Mouse (Mus musculus) liver, postnatal 0 days (tissue): ENCODE data around the gene Poc5. TPM values are rescaled to one million over a fixed set of nuclear protein-coding genes. Genes with fewer than 3 reads are reported as not detected.
A peak's percentile ranks its signal among the peaks of the same experiment; 100 is the strongest.

Source experiments
- ATAC-seq: fragments of 200-750 bp; cut with Nextera tagmentation; 2 replicates; pipeline ENCODE4 v1.8.0; 2017; ENCODE audit warnings: mild to moderate bottlenecking, moderate library complexity
- DNase-seq: peaks from one replicate; pipeline ENCODE4 v3.0.0-alpha.2; 2016
- H3K27ac ChIP-seq: fragments of 300-500 bp; sonication (generic); 2 replicates; pipeline ENCODE4 v1.5.1; 2014; ENCODE audit warnings: antibody characterized with exemption, moderate library complexity, mild to moderate bottlenecking, low read depth
- H3K27me3 ChIP-seq: fragments of 300-500 bp; sonication (generic); 2 replicates; pipeline ENCODE4 v1.6.1; 2014; ENCODE audit warnings: low read length, control low read depth, mixed read lengths; ENCODE audit not compliant: insufficient read depth
- H3K36me3 ChIP-seq: fragments of 300-500 bp; sonication (generic); replicated peaks from 2 replicates; pipeline ENCODE4 v1.6.1; 2014; ENCODE audit warnings: mild to moderate bottlenecking, control low read depth, low read length, moderate library complexity, mixed read lengths; ENCODE audit not compliant: insufficient read depth
- H3K4me1 ChIP-seq: fragments of 300-500 bp; sonication (generic); 2 replicates; pipeline ENCODE4 v1.6.1; 2014; ENCODE audit warnings: antibody characterized with exemption, mild to moderate bottlenecking, control low read depth; ENCODE audit not compliant: insufficient read depth
- H3K4me2 ChIP-seq: fragments of 300-500 bp; sonication (generic); 2 replicates; pipeline ENCODE4 v1.6.1; 2014; ENCODE audit warnings: low read depth, mild to moderate bottlenecking, low read length, moderate library complexity, mixed read lengths
- H3K4me3 ChIP-seq: fragments of 300-500 bp; sonication (generic); 2 replicates; pipeline ENCODE4 v1.5.1; 2014; ENCODE audit warnings: low read depth, low read length
- H3K9ac ChIP-seq: fragments of 300-500 bp; sonication (generic); replicated peaks from 2 replicates; pipeline ENCODE4 v1.6.1; 2014; ENCODE audit warnings: mild to moderate bottlenecking, moderate library complexity
- H3K9me3 ChIP-seq: fragments of 300-500 bp; sonication (generic); 2 replicates; pipeline ENCODE4 v1.6.1; 2016; ENCODE audit warnings: mild to moderate bottlenecking, control low read depth, low read length, mixed read lengths
- CTCF ChIP-seq: sonication (generic); IDR thresholded peaks from 2 replicates; pipeline ENCODE4 v1.5.1; 2016; ENCODE audit warnings: antibody characterized with exemption, low read depth
- EP300 ChIP-seq: IDR thresholded peaks from 2 replicates; pipeline ENCODE4 v1.6.1; 2016; ENCODE audit warnings: antibody characterized with exemption, low read depth, mild to moderate bottlenecking
- WGBS: fragments of 180-500 bp; shearing (Covaris S2); extraction: QIAGEN DNeasy Blood & Tissue Kit; methylation state at CpG from one replicate; pipeline ENCODE4 v1.1.7; 2014; ENCODE audit not compliant: insufficient replicate concordance; 5-methylcytosine and 5-hydroxymethylcytosine counted together
- polyA plus RNA-seq: library from polyadenylated mRNA; unstranded; fragments of >200 nt; fragmentation: Nextera tagmentation; extraction: Ambion mirVana; gene quantifications from 2 replicates; pipeline ENCODE4 v1.2.1, GENCODE M21; 2015

The Poc5 gene
- polyA plus RNA-seq, 1 experiment from 2014 or later: 4.2 TPM

- Histone ChIP-seq H3K9ac (no peak overlapping the region), H3K9me3 (0 out of 2 replicates have a peak, but pooled peaks cover 2% of the 10 kb centered on the region), H3K4me2 (peak overlapping the region; percentile 46), H3K4me3 (no peak overlapping the region), H3K27ac (0 out of 2 replicates have a peak overlapping the region, but pooled peaks have one; percentile 41), H3K4me1 (peaks cover 28% of the 10 kb centered on the region), H3K27me3 (no peaks in the 10 kb centered on the region), H3K36me3 (no peaks in the 10 kb centered on the region)
- DNase-seq: no peak
- WGBS: 27% methylated on average over 11 of the region's 11 CpGs
- TF ChIP-seq CTCF (no peak), EP300 (no peak)
- ATAC-seq: peak; percentile 7; the same call in 1 of the 2 replicates
Measured at GRCm38 (mm10) chr13:96433648-96434190, 45.6 kb downstream of the Poc5 start.

- H3K4me1 ChIP-seq: peaks cover 28% of the 10 kb centered on the region
- no peak overlapping the region for H3K4me3 ChIP-seq
- no peaks in the 10 kb centered on the region for H3K27me3 ChIP-seq
- H3K27ac ChIP-seq: no peak overlapping the region
- ATAC-seq (no peak), DNase-seq (peak; percentile 26)
- no peak overlapping the region for H3K9ac ChIP-seq
- TF ChIP-seq CTCF: no peak
- TF ChIP-seq EP300: no peak
- no peak overlapping the region for H3K4me2 ChIP-seq
- 58% methylated on average over 5 of the region's 5 CpGs for WGBS
- no peaks in the 10 kb centered on the region for H3K36me3 ChIP-seq
- H3K9me3 ChIP-seq: 0 out of 2 replicates have a peak, but pooled peaks cover 2% of the 10 kb centered on the region
Measured at GRCm38 (mm10) chr13:96434899-96435331, 46.8 kb downstream of the Poc5 start.

GRCm38 (mm10) chr13:96435793-96436192 lies 47.7 kb downstream of the Poc5 start:
- no peaks in the 10 kb centered on the region for H3K27me3 ChIP-seq
- WGBS: 27% methylated on average over 11 of the region's 13 CpGs
- H3K4me1 ChIP-seq: peaks cover 28% of the 10 kb centered on the region
- H3K4me3 ChIP-seq: no peak overlapping the region
- ATAC-seq (no peak), DNase-seq (peak; percentile 41)
- H3K36me3 ChIP-seq: no peaks in the 10 kb centered on the region
- no peak overlapping the region for H3K9ac ChIP-seq
- no peak for TF ChIP-seq EP300
- TF ChIP-seq CTCF: peak; percentile 31; the same call in 1 of the 2 replicates
- no peak overlapping the region for H3K27ac ChIP-seq
- peak overlapping the region; percentile 42; the same call in 1 of the 2 replicates for H3K4me2 ChIP-seq
- H3K9me3 ChIP-seq: 0 out of 2 replicates have a peak, but pooled peaks cover 2% of the 10 kb centered on the region

GRCm38 (mm10) chr13:96436921-96437320 lies 48.8 kb downstream of the Poc5 start:
- H3K4me2 ChIP-seq: no peak overlapping the region
- no peak overlapping the region for H3K9ac ChIP-seq
- H3K9me3 ChIP-seq: 0 out of 2 replicates have a peak, but pooled peaks cover 2% of the 10 kb centered on the region
- no peak overlapping the region for H3K27ac ChIP-seq
- no peaks in the 10 kb centered on the region for H3K36me3 ChIP-seq
- no peak for DNase-seq
- peaks cover 28% of the 10 kb centered on the region for H3K4me1 ChIP-seq
- no peaks in the 10 kb centered on the region for H3K27me3 ChIP-seq
- no peak for ATAC-seq
- 79% methylated on average over 1 of the region's 1 CpGs for WGBS
- TF ChIP-seq EP300 (no peak), CTCF (no peak)
- no peak overlapping the region for H3K4me3 ChIP-seq

GRCm38 (mm10) chr13:96440436-96440835 lies 52.3 kb downstream of the Poc5 start:
- H3K9me3 ChIP-seq: 0 out of 2 replicates have a peak, but pooled peaks cover 2% of the 10 kb centered on the region
- H3K4me3 ChIP-seq: no peak overlapping the region
- no peak overlapping the region for H3K4me2 ChIP-seq
- peaks cover 7% of the 10 kb centered on the region for H3K4me1 ChIP-seq
- WGBS: 84% methylated on average over 4 of the region's 4 CpGs
- no peaks in the 10 kb centered on the region for H3K36me3 ChIP-seq
- ATAC-seq: no peak
- TF ChIP-seq CTCF (no peak), EP300 (no peak)
- no peak for DNase-seq
- no peak overlapping the region for H3K9ac ChIP-seq
- no peak overlapping the region for H3K27ac ChIP-seq
- H3K27me3 ChIP-seq: no peaks in the 10 kb centered on the region

GRCm38 (mm10) chr13:96450205-96450856 lies 62.2 kb downstream of the Poc5 start:
- ATAC-seq (no peak), DNase-seq (no peak)
- 79% methylated on average over 11 of the region's 11 CpGs for WGBS
- Histone ChIP-seq H3K27me3 (no peaks in the 10 kb centered on the region), H3K4me3 (no peak overlapping the region), H3K36me3 (no peaks in the 10 kb centered on the region), H3K27ac (no peak overlapping the region), H3K4me1 (no peaks in the 10 kb centered on the region), H3K9ac (no peak overlapping the region), H3K4me2 (no peak overlapping the region), H3K9me3 (no peaks in the 10 kb centered on the region)
- TF ChIP-seq CTCF (no peak), EP300 (no peak)
